Mouse (Mus musculus) lung, postnatal 4 days (tissue): ENCODE results near the gene Tmc6.

Experiments
- DNase-seq, 2 experiments: peaks; one replicate each; pipeline ENCODE4 v3.0.0; 2021

Gene Tmc6

DNA sequence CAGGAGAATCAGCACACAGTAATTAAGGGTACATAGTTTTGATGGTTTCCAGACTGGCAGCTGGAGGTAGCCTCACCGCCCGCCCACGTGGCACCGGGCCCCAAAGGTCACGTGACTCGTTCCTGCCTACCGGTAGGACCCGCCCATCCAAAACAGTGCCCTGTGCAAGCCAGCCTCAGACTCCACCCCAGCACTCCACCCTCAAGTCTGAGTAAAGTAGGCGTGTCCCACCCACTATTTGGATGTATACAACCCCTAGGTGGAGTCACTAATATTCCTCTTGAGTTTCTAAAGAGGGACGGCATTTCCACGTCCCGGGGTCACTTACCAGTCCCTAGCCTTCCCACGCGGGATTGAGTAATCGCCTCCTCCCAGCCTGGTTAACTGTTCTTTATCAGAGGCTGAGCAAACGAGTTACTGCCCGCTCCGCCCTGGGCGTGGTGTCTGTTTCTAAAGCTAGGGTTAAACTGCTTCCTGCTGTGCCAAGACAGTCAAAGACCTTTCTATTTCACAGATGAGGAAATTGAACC, 1.4 kb downstream of the Tmc6 start:
- peak; percentile 94 to 96 for DNase-seq

DNA sequence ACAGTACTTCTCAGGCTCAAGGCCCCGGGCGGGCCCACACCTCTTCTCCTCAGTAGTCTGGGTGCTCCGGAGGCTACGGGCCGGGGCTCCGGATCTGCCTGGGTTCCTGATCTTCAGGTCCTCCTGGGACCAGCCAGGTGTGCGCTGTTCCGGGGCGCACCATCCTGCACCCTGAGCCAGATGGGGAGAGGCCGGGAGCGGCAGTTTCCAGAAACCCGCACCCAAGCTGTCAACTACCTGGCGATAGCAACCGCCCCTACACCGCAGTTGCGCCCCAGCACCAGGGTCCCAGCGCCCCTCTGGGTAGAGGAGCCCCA, 1.8 kb downstream of the Tmc6 start:
- DNase-seq = no peak

DNA sequence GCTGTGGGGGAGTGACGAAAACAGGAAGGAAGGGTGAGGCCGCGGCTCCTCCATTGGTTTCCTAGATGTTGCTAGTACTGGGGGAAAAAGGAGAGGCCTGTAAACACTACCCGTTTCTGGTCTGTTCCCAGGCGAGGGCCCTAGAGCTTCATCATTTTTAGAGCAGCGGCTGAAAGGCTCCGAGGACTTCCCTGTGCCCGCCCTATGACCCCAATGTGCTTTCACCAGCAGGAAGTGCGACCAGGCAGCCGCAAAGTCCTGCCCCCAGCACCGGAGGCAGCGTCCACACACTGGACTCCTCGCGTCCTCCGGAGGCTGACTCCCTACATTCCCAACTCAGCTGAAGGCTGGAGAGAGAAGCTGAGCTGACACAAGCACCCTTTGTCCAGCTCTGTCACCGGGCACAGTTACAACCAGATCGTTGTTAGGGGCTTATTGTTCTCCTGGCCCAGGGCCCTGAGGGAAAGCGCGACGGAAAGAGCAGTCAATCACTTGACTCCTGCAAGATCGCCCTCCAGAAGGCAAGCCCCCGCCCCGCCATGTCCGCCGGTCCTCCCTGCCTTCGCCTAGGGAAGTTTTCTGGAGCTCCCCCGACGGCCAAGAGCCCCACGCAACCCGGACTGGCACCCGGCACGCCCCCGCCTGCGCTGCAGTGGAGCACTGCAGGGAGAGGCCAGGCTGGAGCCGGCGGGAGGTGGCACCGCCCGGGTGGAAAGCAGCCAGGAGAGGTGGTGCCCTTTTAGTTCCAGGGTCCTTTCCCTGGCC, 2.4 kb downstream of the Tmc6 start:
- peak; percentile 87 to 92 for DNase-seq

DNA sequence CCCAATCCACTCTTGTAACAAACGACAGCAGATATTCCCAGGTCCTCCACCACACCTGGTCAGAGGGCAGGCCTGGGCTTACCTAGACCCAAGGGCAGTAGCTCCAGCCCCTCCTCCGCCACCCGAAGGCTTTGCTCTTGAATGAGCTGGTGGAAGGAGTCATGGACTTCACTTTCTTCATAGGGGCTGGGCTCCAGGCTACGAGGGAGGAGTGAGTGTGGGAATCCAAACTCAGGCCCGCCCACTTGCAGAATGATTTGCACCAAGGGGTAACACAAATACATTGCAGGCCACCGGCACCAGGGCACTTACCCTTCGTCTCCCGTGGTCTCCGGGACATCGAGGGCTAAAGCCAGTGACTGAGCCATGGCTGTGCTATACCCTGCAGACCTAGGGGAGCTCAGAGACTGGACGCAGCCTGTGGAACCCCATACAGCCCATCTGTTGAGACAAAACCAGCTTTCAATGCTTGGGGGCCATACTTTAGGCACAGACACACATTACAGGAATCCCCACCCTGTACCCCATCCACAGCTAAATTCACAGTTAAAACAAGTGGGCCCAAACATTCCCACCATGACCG, 3.1 kb downstream of the Tmc6 start:
- DNase-seq = peak; percentile 67 to 68

DNA sequence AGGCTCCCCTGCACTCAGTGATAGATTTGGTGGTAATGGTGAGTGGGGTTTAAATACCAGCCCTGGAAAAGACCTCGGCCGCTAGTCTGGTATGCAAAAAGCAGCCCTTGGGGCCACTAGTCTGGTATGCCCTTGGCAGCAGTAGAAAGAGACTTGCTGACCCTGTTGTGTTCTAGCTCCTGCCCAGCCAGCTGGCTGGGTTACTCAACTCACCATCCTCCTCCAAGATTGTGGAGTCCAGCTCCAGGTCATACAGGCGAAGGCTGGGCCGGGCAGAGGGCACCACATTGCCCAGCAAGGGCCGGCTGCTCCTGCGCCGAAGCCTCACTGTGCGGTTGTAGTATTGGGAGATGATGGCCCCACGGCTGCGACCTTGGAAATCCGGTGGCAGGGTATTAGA, 4.0 kb downstream of the Tmc6 start:
- peak; percentile 9 to 37 for DNase-seq

DNA sequence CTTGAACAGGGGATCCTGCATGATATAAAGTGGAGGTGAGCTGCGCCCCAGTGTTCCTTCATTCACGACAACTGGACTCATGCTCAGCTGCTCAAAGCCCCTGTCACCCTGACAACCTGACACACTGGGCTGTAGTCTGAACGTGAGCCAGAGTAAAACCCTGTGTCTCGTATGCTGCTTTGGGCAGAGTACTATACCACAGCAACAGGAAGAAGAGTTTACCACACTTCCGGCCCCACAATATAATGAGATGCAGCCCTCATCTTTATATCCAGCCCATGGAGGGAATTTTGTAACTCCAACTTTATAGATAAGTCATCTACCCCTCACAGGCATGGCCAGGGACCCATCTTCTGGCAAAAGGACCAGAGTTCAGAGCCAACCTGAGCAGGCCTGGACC, 4.9 kb downstream of the Tmc6 start:
- no peak for DNase-seq

DNA sequence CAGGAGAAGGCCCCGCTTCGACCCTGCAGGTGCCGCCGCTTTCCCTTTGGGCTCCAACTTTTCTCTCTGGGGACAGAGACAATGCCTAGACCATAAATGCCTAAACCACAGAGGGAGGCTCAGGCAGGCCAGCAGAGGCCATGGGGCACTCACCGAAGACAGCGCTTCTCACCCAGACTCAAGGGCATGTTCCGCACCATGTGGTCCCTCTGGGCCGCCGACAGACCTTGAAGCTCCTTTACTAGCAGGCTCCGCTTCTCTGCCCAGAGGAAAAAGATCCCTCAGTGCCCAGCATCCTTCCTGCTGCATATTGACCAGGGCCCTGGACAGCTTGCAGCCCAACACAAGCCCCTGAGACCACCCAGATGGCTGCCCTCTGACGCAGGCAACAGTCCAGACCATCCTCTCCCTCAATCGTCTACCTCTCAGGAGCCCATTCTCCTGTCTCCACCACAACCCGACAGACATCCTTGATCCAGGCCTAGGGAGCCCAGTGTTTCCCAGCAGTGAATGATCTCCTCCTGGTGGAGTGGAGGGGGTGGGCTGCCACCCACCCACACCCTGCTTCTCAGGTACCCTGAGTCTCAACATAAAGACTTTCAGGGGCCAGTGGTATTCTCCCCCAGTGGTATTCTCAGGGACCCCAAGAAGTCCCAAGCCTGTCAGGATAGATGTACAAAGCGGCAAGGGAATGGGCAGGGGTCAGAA, 5.8 kb downstream of the Tmc6 start:
- peak in 1 of 2 experiments; percentile 21 for DNase-seq

DNA sequence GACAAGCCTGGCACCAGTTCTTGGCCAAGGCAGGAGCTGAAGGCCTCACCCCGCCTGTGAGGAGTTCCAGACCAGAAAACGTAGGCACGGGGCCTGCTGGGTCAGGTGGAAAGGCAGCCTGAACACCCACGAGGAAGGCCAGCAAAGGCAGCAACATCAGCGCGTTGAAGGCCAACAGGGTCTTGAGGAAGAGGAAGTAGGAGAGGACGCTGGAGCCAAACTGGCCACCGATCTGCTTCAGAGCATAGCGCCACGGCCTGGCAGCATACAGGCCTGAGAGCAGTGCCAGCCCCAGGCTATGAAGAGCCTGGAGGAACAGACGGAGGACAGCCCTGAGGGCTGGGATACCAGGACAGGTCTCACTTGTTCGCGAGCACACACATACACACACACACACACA, 6.5 kb downstream of the Tmc6 start:
- DNase-seq = peak in 1 of 2 experiments; percentile 29

DNA sequence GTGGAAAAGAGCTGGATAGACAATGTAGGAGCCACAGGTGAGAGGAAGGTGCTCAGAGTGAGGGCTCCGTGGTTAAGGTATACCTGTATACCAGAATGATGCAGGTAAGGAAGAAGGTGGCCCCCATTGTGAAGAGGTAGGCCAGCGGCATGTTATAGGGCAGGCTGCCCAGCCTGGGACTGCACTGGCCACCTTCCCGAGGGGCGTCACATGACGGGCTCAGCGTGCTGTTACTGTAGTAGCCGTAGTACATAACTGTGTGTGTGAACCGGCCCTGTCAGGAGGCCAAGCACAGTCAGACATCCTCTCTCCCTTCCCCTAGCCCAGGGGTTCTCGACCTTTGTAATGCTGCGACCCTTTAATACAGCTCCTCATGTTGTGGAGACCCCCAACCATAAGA, 7.1 kb downstream of the Tmc6 start:
- DNase-seq = peak in 1 of 2 experiments; percentile 18

DNA sequence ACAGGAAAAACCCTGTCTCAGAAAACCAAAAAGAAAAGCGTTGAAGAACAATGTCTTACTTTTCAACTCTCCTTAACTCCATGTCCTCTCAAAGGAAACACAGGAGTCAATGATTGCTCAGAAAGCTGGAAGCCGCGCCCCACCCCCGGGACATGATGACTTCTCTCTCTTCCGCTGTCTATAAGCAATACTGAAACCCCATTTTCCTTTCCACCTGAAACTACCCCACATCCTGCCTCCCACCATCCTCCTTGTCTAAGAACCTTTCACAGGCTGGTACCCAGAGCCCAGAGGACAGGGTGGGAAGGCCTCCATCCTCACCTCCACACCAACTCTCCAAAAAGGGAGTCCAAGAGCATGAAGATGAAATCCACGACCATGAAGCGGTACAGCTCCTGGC, 9.6 kb downstream of the Tmc6 start:
- no peak for DNase-seq

DNA sequence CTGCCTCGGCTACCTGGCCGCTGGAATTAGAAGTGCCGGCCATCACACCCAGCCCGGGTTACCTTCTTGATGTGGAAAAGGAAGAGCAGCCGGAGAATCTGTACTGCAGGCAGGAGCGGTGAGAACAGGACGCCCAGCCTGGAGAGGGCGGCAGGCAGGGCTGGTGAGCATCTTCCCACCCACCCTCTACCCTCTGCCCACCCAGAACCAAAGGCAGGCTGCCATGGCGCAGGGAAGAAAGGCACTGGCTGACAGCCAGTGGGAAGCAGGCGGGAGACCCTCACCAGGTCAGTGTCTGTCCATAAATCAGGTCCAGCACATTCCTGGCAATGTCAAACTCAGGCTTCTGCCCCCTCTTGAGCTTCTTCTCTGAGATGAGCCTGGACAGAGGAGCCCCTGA, 11.6 kb downstream of the Tmc6 start:
- peak in 1 of 2 experiments; percentile 17 for DNase-seq

DNA sequence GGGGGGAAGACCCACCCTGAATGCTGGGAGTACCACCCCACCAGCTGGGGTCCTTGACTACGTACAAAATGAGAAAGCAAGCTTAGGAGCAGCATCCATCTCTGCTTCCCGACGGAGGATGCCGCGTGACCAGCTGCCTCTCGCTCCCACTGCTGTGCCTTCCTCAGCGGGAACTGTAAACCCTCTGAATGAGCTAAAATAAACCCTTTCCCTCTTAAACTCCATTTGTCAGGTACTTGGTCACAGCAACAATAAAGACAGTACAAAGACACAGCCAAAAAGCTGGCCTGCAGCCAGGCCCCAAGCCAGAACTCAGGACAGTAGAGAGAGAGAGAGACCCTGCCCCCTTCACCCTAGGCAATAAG, 12.3 kb downstream of the Tmc6 start:
- DNase-seq = no peak

DNA sequence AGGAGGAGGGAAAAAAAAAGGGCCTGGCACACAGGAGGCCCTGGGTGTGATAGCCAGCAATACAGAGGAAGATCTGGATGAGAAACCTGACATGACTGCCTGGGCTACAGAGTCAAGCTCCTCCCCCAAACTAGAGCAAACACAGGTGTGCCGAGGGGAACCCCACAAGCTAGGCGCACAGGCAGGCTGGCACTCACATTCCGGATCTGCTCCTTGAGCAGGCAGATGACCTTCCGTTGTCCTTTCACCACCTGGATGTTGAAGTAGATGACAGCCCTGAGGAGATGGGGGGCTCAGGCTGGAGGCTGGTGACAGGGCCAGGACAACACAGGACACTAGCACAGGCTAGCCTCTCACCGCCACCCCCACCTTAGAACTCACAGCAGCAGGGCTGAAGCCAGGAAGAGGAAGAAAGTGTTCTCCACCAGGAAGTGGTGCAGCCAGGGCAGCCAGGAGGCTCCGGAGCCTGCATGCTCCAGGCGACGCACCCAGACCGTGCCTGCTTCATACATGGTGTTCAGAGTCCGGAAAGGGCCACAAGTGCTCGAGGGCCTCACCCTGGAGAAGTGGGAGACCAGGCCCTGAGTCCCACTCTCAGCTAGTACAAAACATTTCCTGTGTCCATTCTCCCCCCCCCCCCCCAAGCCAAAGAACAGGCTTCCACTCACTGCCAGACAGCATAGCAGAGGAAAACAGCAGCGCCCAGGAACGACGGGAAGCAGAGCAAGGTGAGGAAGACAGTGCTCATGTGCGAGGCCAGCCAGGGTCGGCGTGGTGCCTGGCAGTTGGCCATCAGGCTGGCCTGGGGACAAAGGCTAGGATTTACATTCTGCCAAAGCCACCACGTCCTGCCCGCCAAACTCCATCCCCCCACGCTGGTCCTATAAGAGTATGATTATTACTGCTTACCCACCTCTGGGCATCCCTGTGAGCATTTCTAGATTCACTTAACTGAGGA, 13.0 kb downstream of the Tmc6 start:
- peak in 1 of 2 experiments; percentile 37 for DNase-seq

DNA sequence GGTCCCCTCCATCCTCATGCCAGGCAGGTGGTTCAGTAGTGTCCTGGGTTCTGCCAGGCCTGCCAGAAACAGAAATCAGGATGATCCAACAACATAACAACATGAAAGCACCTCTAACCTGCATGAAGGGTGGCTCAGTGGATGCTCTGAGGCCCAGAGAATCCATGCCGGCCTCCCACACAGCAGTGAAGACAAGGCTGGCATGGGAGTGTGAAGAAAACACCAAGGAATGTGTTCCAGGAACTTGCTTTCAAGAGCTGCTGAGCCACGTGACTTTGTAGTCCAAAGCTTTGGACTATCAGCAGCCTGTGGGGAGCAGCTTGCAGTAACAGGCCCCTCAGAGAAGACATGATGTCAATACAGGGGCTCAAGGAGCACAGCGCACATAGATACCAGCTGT, 15.7 kb downstream of the Tmc6 start:
- no peak for DNase-seq

DNA sequence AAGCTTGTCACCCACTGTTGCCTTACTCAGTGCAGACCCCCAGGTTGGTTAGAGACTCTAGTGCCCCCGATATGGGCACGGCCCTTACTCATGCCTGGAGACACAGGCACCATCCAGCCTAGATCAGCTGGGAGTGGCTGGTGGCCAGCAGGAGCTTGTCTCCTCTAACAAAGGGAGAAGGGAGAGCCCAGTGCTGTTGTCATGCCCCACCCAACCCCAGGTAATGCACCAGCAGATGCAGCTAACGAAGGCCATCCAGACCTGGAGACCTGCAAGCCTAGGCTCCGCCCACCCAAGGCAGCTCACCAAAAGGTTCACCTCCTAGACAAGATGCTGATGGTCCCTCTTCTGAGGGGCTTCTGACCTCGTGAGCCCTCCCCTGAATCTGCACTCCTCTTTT, 16.6 kb downstream of the Tmc6 start:
- peak in 1 of 2 experiments; percentile 24 for DNase-seq

DNA sequence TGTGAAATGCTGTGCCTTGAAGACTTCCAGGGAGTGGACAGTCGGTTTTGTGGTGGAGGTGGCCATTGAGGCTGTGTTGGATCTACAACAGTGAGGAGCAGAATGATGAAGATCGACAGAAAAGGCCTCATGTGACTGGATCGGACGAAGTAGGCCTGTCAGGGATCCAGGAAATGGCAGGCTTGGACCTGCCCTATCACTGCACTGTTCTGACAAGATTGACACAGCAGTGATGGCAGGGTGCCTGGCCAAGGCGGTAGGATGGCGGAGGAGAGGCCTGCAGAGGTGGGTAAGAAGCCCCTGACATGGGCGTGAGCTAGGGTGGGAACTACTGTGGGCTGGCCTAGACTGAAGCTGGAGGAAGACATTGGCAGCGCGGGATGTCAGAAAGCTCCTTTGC, 17.7 kb downstream of the Tmc6 start:
- peak in 1 of 2 experiments; percentile 27 for DNase-seq

DNA sequence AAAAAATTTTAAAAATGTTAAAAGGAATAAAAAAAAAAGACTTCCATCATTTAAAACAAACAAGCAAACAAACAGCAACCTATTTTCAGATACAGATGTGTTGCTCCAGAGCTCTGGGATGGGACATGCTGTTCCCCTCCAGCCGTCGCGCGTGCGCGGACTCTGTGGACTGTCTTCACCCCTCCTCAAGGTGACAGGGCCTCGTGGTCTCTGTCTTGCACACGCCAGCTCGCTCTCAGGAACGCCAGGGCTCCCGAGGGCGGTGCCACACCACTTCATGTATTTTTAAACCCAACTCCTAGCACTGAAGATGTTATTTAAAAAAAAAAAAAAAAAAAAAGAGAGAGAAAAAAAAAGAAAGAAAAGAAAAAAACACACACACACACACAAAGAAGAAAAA, 19.8 kb downstream of the Tmc6 start:
- DNase-seq = peak in 1 of 2 experiments; percentile 22

DNA sequence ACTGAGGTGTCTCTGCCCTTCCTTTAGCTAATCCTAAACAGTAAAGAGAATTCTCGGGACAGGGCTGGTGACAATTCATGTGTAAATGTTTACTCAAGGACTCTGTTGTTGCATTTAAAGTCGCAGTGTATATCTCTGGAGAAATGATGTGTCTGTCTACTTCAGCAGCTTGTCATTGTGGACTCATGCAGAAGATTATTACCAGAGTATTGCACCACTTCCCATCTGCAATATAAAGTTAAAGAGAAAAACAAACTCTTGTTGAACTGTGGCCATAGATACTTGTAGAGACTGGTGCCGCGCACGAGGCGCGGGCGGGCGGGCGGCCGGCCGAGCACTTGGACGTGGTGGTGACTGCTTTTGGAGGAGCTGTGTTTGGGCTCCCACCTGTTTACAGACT, 20.2 kb downstream of the Tmc6 start:
- peak in 1 of 2 experiments; percentile 33 for DNase-seq

DNA sequence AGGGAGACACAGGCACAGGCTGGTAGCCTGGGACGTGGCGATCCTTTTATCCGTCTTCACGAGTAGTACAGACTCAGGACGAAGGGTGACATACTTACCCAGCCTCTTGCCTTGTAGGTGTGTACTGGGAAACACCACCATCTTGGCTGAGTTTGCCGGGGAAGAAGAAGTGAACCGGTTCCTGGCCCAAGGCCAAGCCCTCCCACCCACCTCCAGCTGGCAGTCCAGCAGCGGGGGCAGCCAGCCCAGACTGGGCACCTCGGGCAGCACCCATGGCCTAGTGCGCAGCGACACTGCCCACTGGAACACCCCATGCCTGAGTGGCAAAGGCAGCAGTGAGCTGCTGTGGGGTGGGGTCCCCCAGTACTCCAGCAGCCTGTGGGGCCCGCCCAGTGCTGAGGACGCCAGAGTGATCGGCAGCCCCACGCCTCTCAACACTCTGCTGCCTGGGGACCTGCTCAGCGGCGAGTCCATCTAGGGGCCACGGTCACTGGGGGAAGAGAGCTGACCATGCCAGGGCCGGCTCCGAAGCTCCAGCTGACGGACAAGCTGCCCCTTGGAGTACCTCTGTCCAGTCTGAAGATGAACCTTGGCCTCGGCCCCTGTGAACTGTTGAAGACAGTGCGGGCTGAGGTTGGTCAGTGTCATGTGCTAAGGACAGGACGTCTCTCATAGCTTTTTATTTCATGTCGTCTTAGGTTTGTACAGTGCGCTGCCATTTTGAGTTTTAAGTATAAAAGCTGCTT, 21.5 kb downstream of the Tmc6 start:
- peak in 1 of 2 experiments; percentile 31 for DNase-seq

DNA sequence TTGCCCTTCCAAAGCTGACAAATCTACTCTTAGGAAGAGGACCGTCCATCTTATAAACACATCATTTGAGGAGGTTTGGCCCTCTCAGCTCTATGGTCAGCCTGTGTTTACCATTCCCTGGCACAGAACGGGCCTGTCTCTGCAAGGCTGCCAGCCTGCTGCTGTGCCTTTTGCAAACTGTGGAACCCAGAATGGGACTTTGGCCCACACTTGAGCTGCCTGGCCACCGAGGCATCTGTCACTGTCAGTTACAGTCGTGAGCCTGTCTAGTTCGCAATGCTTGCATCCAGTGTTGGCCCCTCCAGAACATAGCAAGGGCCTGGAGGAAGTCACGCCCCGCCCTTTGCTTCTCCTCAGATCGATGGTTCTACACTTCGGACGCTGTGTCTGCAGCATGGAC, 22.7 kb downstream of the Tmc6 start:
- peak in 1 of 2 experiments; percentile 28 for DNase-seq

DNA sequence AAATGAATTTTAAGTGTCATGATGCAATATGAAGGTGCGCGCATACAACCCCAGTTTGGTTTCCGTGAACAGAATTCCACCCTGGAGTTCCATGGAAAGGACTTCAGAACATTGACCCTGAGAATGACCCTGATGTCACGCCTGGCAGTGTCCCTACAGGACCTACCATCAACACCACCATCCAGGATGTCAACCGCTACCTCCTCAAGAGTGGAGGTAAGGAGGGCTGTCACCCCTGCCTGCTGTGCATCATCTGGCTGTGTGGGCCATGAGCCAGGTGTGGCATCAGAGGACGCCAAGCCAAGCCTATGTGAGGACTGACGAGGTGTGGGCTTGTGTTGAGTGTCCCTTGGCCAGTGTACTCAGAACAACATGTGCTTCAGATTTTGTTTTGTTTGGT, 26.1 kb downstream of the Tmc6 start:
- DNase-seq = no peak

DNA sequence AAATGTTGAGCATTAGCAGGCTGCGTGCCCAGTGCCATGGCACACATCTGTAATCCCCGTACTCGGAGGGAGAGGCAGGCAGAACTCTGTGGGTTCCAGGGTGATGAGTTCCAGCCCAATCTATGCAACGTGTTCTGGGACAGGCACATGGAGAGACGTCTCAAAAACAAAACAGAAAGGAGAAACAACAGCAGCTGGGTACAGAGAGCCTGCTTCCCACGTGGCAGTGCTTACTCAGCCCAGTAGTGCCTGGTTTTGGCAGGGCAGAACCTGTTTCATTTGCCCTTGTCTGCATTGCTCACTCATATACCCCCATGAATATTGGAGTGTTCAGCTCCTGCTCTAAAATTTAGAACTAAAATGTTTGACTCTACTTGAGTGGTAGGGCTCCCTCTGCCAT, 30.5 kb downstream of the Tmc6 start:
- DNase-seq = no peak
